Mouse (Mus musculus): ENCODE data around the gene Dock3. TPM values are rescaled to one million over a fixed set of nuclear protein-coding genes. Genes with fewer than 3 reads are reported as not detected.

Gene Dock3
- 188 TPM in 2 replicates for polyA plus RNA-seq (2012; rRNA removed)

DNA sequence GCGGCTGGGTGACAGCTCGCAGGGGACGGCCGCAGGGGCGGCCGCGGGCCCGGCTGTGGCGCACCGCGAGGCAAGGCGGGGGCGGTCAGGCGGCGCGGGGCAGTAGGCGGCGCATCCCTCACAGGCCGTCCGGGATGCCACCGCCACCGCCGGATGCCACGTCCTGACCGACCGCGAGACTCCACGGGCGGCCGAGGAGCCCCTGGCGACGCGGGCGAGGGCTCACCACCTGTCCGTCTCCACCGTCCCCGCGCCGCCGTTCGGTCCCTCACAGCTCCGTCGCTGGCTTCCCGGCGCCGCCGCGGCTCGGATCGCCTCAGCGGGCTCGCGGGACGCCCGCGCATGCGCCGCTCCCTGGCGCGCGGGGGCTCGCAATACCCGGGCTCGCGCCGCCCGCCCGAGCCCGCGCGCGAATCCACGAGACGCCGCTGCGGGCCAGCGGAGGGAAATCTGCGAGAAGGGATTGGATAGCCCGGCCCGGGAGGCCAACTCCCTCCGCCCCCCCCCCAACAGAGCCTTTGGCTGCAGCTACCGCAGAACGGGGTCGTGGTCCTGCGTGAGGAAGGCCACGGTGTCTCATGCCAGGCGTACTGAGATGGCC, at the start of gene Dock3:
Dock3 (minus strand) TSS at position 371 of the 601 bp plus-strand sequence.
- peak; percentile 53; the same call in 1 of the 2 replicates for TF ChIP-seq POLR2A (IDR thresholded peaks at IDR 0.05; ENCODE audit: extremely low read depth, insufficient read depth, low read length)
- TF ChIP-seq CTCF (IDR thresholded peaks at IDR 0.05; ENCODE audit: extremely low read depth, insufficient read depth, low read length): no peak
- peak within 1 kb of the TSS; percentile 90 for H3K4me3 ChIP-seq (ENCODE audit: insufficient read depth, low read length)
- H3K27ac ChIP-seq (ENCODE audit: insufficient read depth, low read length): peak within 1 kb of the TSS; percentile 100
- peaks cover 7% of the 10 kb centered on the region; the same call in 1 of the 2 replicates for H3K4me1 ChIP-seq (ENCODE audit: control insufficient read depth, insufficient read depth, low read length)

DNA sequence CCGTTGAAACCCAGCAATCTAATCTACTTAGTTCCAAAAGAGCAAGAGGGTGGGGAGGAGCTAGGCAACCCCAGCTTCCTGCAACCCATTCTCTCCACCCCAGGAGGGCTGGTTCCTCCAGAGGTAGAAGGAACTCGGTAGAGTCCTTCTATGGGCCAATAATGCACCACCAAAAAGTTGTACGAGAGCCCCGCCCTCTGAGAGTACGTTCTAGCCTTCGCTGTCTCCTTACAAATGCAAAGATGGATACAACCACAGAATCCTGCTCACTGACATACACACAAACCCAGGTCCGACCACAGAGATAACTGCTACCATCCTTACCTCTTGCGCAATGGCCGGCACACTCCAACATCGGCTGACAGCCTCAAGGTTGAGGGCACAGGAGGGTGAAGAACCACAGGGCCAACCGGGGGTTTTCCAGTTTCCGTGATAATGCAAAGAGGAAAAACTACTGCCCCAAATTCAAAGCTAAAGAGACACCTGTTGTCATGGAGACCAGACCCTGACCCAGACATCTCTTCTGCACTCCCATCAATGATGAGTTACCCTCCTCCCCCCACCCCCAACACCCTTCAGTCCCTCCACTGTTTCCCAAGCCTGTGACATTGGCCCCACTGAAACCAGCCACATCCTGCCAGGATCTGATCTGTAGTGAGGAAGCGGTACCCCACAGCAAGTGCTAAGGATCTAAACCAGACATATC, 48.8 kb upstream of the Dock3 start:
- TF ChIP-seq CTCF (IDR thresholded peaks at IDR 0.05; ENCODE audit: extremely low read depth, insufficient read depth, low read length) (no peak), POLR2A (IDR thresholded peaks at IDR 0.05; ENCODE audit: extremely low read depth, insufficient read depth, low read length) (no peak)
- H3K27ac ChIP-seq (ENCODE audit: insufficient read depth, low read length): no peak overlapping the region
- H3K4me3 ChIP-seq (ENCODE audit: insufficient read depth, low read length): no peak overlapping the region
- H3K4me1 ChIP-seq (ENCODE audit: control insufficient read depth, insufficient read depth, low read length): no peaks in the 10 kb centered on the region

DNA sequence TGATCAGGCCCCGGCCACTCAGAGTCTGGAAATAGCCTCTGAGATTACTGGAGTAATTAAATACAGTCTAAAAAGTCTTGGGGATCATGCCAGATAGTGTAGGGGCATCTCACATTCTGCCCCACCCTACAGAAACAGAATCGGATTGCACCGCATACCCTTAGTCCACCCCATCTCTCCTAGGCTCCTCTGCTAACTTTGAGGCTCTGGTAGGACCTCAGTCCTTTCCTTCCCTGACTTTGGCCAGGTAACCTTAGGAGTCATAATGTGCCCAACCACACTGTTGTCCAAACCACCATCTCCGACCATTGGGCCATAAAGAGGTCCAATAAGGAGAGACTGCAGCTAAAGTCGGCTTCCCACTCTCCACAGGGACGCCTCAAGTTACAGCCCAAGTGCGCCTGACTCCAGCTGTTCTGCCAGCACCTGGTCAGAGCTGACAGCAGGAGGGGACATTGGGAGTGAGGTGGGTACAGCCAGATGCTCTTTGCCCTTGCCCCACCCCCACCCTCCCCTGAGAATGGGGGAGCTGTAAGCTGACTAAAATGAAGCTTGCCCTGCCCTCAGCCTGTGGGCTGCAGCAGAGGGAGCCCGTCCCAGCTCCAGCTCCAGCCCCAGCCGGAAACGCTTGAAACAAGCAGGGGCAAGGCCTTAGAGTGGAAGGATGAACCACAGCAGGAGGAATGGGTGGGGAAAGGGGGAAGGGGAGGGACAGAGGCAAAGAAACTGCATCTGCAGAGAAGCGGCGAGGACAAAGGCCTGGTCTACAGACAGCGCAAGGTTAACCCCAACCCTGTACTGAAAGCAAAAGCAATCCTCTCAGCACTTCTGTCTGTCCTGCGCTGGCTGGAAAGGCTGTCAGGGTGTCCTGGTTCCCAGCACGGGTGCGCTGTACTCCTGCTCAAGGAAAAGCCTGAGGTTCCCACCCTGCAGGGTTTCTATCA, 47.9 kb upstream of the Dock3 start:
- Histone ChIP-seq H3K27ac (ENCODE audit: insufficient read depth, low read length) (no peak overlapping the region), H3K4me1 (ENCODE audit: control insufficient read depth, insufficient read depth, low read length) (no peaks in the 10 kb centered on the region), H3K4me3 (ENCODE audit: insufficient read depth, low read length) (no peak overlapping the region)
- TF ChIP-seq POLR2A (IDR thresholded peaks at IDR 0.05; ENCODE audit: extremely low read depth, insufficient read depth, low read length) (no peak), CTCF (IDR thresholded peaks at IDR 0.05; ENCODE audit: extremely low read depth, insufficient read depth, low read length) (no peak)

- TF ChIP-seq POLR2A (IDR thresholded peaks at IDR 0.05; ENCODE audit: extremely low read depth, insufficient read depth, low read length) (no peak), CTCF (IDR thresholded peaks at IDR 0.05; ENCODE audit: extremely low read depth, insufficient read depth, low read length) (no peak)
- Histone ChIP-seq H3K4me1 (ENCODE audit: control insufficient read depth, insufficient read depth, low read length) (no peaks in the 10 kb centered on the region), H3K4me3 (ENCODE audit: insufficient read depth, low read length) (no peak overlapping the region), H3K27ac (ENCODE audit: insufficient read depth, low read length) (no peak overlapping the region)
Measured at GRCm38 (mm10) chr9:107278527-107279377, 47.0 kb upstream of the Dock3 start.

DNA sequence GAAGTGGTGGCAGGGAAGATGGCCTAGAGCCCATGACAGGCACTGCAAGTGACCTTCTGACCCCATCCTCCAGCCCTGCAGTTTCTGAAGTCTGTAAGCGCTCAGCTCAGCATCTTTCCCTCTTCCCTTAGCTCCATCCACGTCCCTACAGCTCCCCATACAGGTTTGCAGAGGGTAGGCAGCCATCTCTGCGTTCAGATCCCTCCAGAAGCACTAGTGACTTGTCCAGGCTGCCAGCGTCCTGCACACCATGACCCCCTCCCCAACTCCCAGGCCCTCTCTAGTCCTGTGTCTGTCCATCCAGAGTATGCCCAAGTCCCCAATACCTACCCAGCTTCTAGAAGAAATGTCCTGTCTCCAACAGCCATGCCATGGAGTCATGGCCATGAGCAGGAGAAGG, 46.4 kb upstream of the Dock3 start:
- no peak overlapping the region for H3K27ac ChIP-seq (ENCODE audit: insufficient read depth, low read length)
- no peaks in the 10 kb centered on the region for H3K4me1 ChIP-seq (ENCODE audit: control insufficient read depth, insufficient read depth, low read length)
- no peak overlapping the region for H3K4me3 ChIP-seq (ENCODE audit: insufficient read depth, low read length)
- TF ChIP-seq POLR2A (IDR thresholded peaks at IDR 0.05; ENCODE audit: extremely low read depth, insufficient read depth, low read length) (no peak), CTCF (IDR thresholded peaks at IDR 0.05; ENCODE audit: extremely low read depth, insufficient read depth, low read length) (peak; percentile 84)

- TF ChIP-seq POLR2A (IDR thresholded peaks at IDR 0.05; ENCODE audit: extremely low read depth, insufficient read depth, low read length): no peak
- no peak for TF ChIP-seq CTCF (IDR thresholded peaks at IDR 0.05; ENCODE audit: extremely low read depth, insufficient read depth, low read length)
- no peak overlapping the region for H3K27ac ChIP-seq (ENCODE audit: insufficient read depth, low read length)
- no peak overlapping the region for H3K4me3 ChIP-seq (ENCODE audit: insufficient read depth, low read length)
- H3K4me1 ChIP-seq (ENCODE audit: control insufficient read depth, insufficient read depth, low read length): no peaks in the 10 kb centered on the region
Measured at GRCm38 (mm10) chr9:107277603-107278002, 45.9 kb upstream of the Dock3 start.

- Histone ChIP-seq H3K27ac (ENCODE audit: insufficient read depth, low read length) (no peak overlapping the region), H3K4me3 (ENCODE audit: insufficient read depth, low read length) (no peak overlapping the region), H3K4me1 (ENCODE audit: control insufficient read depth, insufficient read depth, low read length) (no peaks in the 10 kb centered on the region)
- TF ChIP-seq CTCF (IDR thresholded peaks at IDR 0.05; ENCODE audit: extremely low read depth, insufficient read depth, low read length): no peak
Measured at GRCm38 (mm10) chr9:107275710-107276109, 44.0 kb upstream of the Dock3 start.

GRCm38 (mm10) chr9:107274751-107275150, 43.0 kb upstream of the Dock3 start:
- H3K4me3 ChIP-seq (ENCODE audit: insufficient read depth, low read length): no peak overlapping the region
- TF ChIP-seq CTCF (IDR thresholded peaks at IDR 0.05; ENCODE audit: extremely low read depth, insufficient read depth, low read length): no peak
- no peak for TF ChIP-seq POLR2A (IDR thresholded peaks at IDR 0.05; ENCODE audit: extremely low read depth, insufficient read depth, low read length)
- no peaks in the 10 kb centered on the region for H3K4me1 ChIP-seq (ENCODE audit: control insufficient read depth, insufficient read depth, low read length)
- H3K27ac ChIP-seq (ENCODE audit: insufficient read depth, low read length): no peak overlapping the region

DNA sequence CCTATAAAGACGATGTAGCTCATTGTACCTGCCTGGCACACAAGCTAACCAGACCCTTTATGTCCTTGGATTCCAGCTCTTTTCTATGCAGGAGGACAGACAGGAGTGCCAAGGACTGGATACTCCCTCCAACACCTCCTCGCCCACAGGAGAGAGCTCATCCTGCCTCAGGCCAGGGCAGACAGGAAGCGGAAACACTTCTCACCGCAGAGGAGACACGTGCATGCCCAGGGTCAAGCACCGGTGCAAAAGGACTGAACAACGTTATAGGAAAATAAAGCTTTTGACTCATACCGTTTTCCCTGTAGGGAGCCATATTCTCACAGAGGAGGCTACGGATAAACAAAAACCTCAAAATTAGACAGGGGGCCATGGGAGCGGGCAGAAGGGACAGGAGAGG, 41.5 kb upstream of the Dock3 start:
- no peak overlapping the region for H3K4me3 ChIP-seq (ENCODE audit: insufficient read depth, low read length)
- H3K4me1 ChIP-seq (ENCODE audit: control insufficient read depth, insufficient read depth, low read length): no peaks in the 10 kb centered on the region
- no peak overlapping the region for H3K27ac ChIP-seq (ENCODE audit: insufficient read depth, low read length)
- no peak for TF ChIP-seq POLR2A (IDR thresholded peaks at IDR 0.05; ENCODE audit: extremely low read depth, insufficient read depth, low read length)
- TF ChIP-seq CTCF (IDR thresholded peaks at IDR 0.05; ENCODE audit: extremely low read depth, insufficient read depth, low read length): no peak
